Comparison of ENCODE assay signal across 8 mouse cellular contexts in genomic region chr7:19083701-19084100, GRCm38 (mm10). TPM values are rescaled to one million over a fixed set of nuclear protein-coding genes. Genes with fewer than 3 reads are reported as not detected.
A peak's percentile ranks its signal among the peaks of the same experiment; 100 is the strongest.
DNase-seq lines count a peak whose midpoint lies in the region; ATAC-seq lines count a peak whose summit lies in the region.

Dmpk (plus strand) TSS chr7:19083849.

- no peak within 1 kb of the TSS for H3K4me2 ChIP-seq in midbrain, embryonic 14.5 days (ENCODE audit: low read length)

- H3K4me1 ChIP-seq in heart, embryonic 10.5 days: peaks cover 75% of the 10 kb centered on the region
- no peaks in the 10 kb centered on the region for H3K4me1 ChIP-seq in midbrain, embryonic 14.5 days (ENCODE audit: control insufficient read depth, insufficient read depth, low read length)

- H3K36me3 ChIP-seq in heart, embryonic 10.5 days: peaks cover 70% of the 10 kb centered on the region
- peaks cover 75% of the 10 kb centered on the region for H3K36me3 ChIP-seq in midbrain, embryonic 14.5 days (ENCODE audit: control insufficient read depth, insufficient read depth, low read length)

- ATAC-seq in midbrain, embryonic 14.5 days (ENCODE audit: low FRiP score, low TSS enrichment): no peak

- peak within 1 kb of the TSS; percentile 81 for H3K27ac ChIP-seq in heart, embryonic 10.5 days
- no peak within 1 kb of the TSS for H3K27ac ChIP-seq in midbrain, embryonic 14.5 days (replicated peaks; ENCODE audit: low read depth, low read length)

- peak within 1 kb of the TSS; percentile 47 for H3K4me3 ChIP-seq in heart, embryonic 10.5 days
- no peak within 1 kb of the TSS for H3K4me3 ChIP-seq in midbrain, embryonic 14.5 days (replicated peaks; ENCODE audit: low read depth, low read length)

- H3K9ac ChIP-seq in midbrain, embryonic 14.5 days (replicated peaks; ENCODE audit: low read length): no peak within 1 kb of the TSS

- DNase-seq in layer of hippocampus, adult 8-10 months (ENCODE audit: low spot score in 2 of 2): no peak
- no peak for DNase-seq in layer of hippocampus, adult 11-12 months (ENCODE audit: low spot score)
- peak; percentile 66 for DNase-seq in adrenal gland, postnatal 14 days
- DNase-seq in heart, embryonic 10.5 days (ENCODE audit: low spot score): no peak
- DNase-seq in layer of hippocampus, postnatal 14 days (ENCODE audit: low spot score in 2 of 2): no peak
- peak; percentile 8 for DNase-seq in midbrain, embryonic 14.5 days
- DNase-seq in cerebellum, adult 11 months: no peak
- no peak for DNase-seq in frontal cortex, postnatal 14 days (ENCODE audit: low spot score in 2 of 2)

- WGBS in heart, embryonic 10.5 days: 40% methylated on average over 10 of the region's 10 CpGs
- 49% methylated on average over 10 of the region's 10 CpGs for WGBS in midbrain, embryonic 14.5 days

- H3K9me3 ChIP-seq in heart, embryonic 10.5 days: no peaks in the 10 kb centered on the region
- H3K9me3 ChIP-seq in midbrain, embryonic 14.5 days (ENCODE audit: control insufficient read depth, low read length): no peaks in the 10 kb centered on the region

- H3K27me3 ChIP-seq in heart, embryonic 10.5 days (ENCODE audit: insufficient read depth, poor library complexity, severe bottlenecking): no peaks in the 10 kb centered on the region
- H3K27me3 ChIP-seq in midbrain, embryonic 14.5 days (ENCODE audit: control insufficient read depth, insufficient read depth, low read length): no peaks in the 10 kb centered on the region

RNA-seq across cellular contexts. Expression of gene Dmpk, which starts in this region (rescaled TPM):
- 10 to 100 TPM; 35.6 to 55.8 (median 45.3) TPM for total RNA-seq in layer of hippocampus, adult 8-10 months (2022)
- total RNA-seq in adrenal gland, postnatal 14 days (2021): 64.2 and 65.6 TPM in 2 replicates
- 16.9 and 17.7 TPM in 2 replicates for polyA plus RNA-seq in heart, embryonic 10.5 days (2016; fragmentation: Nextera tagmentation; extraction: Ambion mirVana)
- total RNA-seq in layer of hippocampus, postnatal 14 days (2021): 10 to 100 TPM; 33.0 to 42.3 TPM
- polyA plus RNA-seq in midbrain, embryonic 14.5 days (2014; fragmentation: Nextera tagmentation; extraction: Ambion mirVana): 9.8 and 13.2 TPM in 2 replicates

Comparison
In these comparisons a context has a peak if more than half of its experiments do, and no peak if none do; other contexts are left out.
1. DNase-seq: peak in adrenal gland, postnatal 14 days (single experiment) and midbrain, embryonic 14.5 days (single experiment); none in layer of hippocampus, adult 8-10 months (0 of 2), layer of hippocampus, adult 11-12 months (single experiment), heart, embryonic 10.5 days (single experiment), layer of hippocampus, postnatal 14 days (0 of 2), cerebellum, adult 11 months (single experiment) and frontal cortex, postnatal 14 days (0 of 2).